Mouse (Mus musculus) G1E (cell line): Measurements from ENCODE around the gene Ccr9.

ENCODE experiments used
- CTCF ChIP-seq: IDR thresholded peaks from 2 replicates; pipeline ENCODE4 v1.5.1; 2012; ENCODE audit warnings: low read depth, low read length, inconsistent platforms, mixed read lengths
- GATA1 ChIP-seq: IDR thresholded peaks from 2 replicates; pipeline ENCODE4 v1.6.1; 2012; ENCODE audit warnings: borderline replicate concordance, low read length, inconsistent platforms, mixed read lengths
- GATA2 ChIP-seq: IDR thresholded peaks from 2 replicates; pipeline ENCODE4 v1.6.1; 2012; ENCODE audit warnings: low read depth, low read length, inconsistent platforms, borderline replicate concordance
- TAL1 ChIP-seq: conservative IDR thresholded peaks from 2 replicates; pipeline ENCODE4 v1.6.1; 2012; ENCODE audit warnings: low read depth, low read length, inconsistent platforms, mixed read lengths

DNA sequence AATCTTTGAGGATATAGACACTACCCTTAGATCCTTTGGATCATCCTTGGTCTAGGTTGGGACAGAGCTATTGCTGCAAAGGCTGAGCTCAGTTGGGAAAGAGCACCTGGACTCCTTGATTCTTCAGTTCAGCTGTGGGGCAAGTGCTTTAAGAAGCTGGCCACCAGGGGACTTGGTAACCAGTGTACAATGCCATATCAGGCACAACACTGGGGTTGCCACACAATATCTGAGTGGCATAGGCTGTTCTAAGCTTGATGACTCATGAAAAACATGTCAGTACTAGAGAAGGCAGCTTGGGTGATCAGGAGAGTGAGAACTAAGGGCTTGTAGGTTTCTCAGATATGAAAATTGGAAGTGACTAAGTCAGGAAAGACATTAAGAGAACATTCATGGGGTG lies 19.3 kb upstream of the Ccr9 start:
- no peak for TF ChIP-seq CTCF
- TF ChIP-seq TAL1, result no peak
- no peak for TF ChIP-seq GATA2
- no peak for TF ChIP-seq GATA1
